Mouse (Mus musculus): ENCODE measurements around the gene Depdc5. TPM values are rescaled to one million over a fixed set of nuclear protein-coding genes. Genes with fewer than 3 reads are reported as not detected.

Depdc5 gene
- total RNA-seq, 1 experiment, result 27.2 TPM

DNA sequence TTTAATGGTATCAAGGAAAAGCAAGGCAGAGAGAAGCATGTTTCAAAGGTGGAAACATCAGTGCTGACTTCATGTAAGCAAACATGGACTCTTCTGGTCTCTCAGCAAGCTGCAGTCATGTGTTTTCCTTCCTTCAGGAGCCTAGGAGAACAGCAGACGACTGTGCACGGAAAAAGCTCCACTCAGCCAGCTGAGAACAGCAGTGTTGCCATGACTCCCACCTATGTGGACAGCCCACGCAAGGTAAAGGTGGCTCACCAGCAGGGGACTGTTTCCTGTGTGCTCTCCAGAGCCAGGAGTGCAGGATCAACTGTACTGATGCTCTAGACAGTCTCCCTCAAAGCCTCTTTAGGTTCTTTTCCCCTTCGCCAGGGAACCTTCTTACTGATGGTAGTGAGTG lies 92.2 kb downstream of the Depdc5 start:
- Histone ChIP-seq H3K4me1 (ENCODE audit: control insufficient read depth in 2 of 2, insufficient read depth in 2 of 2, low read length in 2 of 2, poor library complexity in 1 of 2) (peaks cover under 1 to 3% of the 10 kb centered on the region in 2 experiments; a peak in 2 of 4 replicates), H3K36me3 (ENCODE audit: control insufficient read depth, insufficient read depth, low read length, poor library complexity, severe bottlenecking) (peaks cover 7% of the 10 kb centered on the region; the same call in 1 of the 2 replicates), H3K27ac (ENCODE audit: insufficient read depth, low read depth, low read length, poor library complexity, severe bottlenecking) (no peak overlapping the region), H3K9ac (ENCODE audit: insufficient read depth, low read depth, low read length, poor library complexity, severe bottlenecking) (no peak overlapping the region), H3K4me3 (ENCODE audit: insufficient read depth in 1 of 2, low read depth in 1 of 2, low read length in 2 of 2, poor library complexity in 1 of 2, severe bottlenecking in 1 of 2) (no peak overlapping the region), H3K9me3 (ENCODE audit: control insufficient read depth, insufficient read depth, low read depth, low read length) (no peaks in the 10 kb centered on the region)
- no peak for TF ChIP-seq ZC3H11A (IDR thresholded peaks at IDR 0.05; ENCODE audit: borderline replicate concordance, low read depth, low read length)
- TF ChIP-seq ZNF384 (IDR thresholded peaks at IDR 0.05; ENCODE audit: low read depth, low read length), result no peak
- no peak for TF ChIP-seq HCFC1 (IDR thresholded peaks at IDR 0.05; ENCODE audit: borderline replicate concordance, insufficient read depth, low read length)
- no peak for TF ChIP-seq MAFK (IDR thresholded peaks at IDR 0.05; ENCODE audit: insufficient read depth, low read depth, low read length)
- TF ChIP-seq CHD2 (IDR thresholded peaks at IDR 0.05; ENCODE audit: low read depth, low read length), result no peak
- DNase-seq (ENCODE audit: low read depth, low spot score), result no peak
- in situ Hi-C loops (cut with MboI; ENCODE audit: low sequenced_read_pairs in 2 of 2, unreplicated experiment in 2 of 2), result no loop called here

DNA sequence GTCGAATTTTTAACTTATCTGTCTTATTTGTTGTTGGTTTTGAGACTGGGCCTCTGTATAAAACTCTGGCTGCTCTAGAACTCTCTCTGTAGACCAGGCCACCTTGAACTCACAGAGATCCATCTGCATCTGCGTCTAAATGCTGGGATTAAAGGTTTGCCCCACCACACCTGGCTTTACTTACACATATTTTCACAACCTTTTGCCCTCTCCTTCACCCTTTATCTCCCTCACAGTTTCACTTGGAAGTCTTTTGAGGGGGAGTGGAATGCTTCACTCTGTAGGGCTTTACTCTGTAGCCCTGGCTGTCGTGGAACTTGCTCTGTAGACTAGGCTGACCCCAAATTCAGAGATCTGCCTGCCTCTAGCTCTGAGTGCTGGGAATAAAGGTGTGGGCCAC lies 98.1 kb downstream of the Depdc5 start:
- in situ Hi-C loops (cut with MboI; ENCODE audit: low sequenced_read_pairs in 2 of 2, unreplicated experiment in 2 of 2), result no loop called here
- no peak overlapping the region; the same call in 1 of the 2 replicates for H3K27ac ChIP-seq (ENCODE audit: insufficient read depth, low read depth, low read length, poor library complexity, severe bottlenecking)
- no peak overlapping the region for H3K9ac ChIP-seq (ENCODE audit: insufficient read depth, low read depth, low read length, poor library complexity, severe bottlenecking)
- H3K4me3 ChIP-seq (ENCODE audit: insufficient read depth in 1 of 2, low read depth in 1 of 2, low read length in 2 of 2, poor library complexity in 1 of 2, severe bottlenecking in 1 of 2), result no peak overlapping the region
- no peaks in the 10 kb centered on the region for H3K9me3 ChIP-seq (ENCODE audit: control insufficient read depth, insufficient read depth, low read depth, low read length)
- H3K4me1 ChIP-seq (ENCODE audit: control insufficient read depth in 2 of 2, insufficient read depth in 2 of 2, low read length in 2 of 2, poor library complexity in 1 of 2), result peaks cover 3 to 9% of the 10 kb centered on the region in 2 experiments; a peak in 3 of 4 replicates
- no peak for TF ChIP-seq HCFC1 (IDR thresholded peaks at IDR 0.05; ENCODE audit: borderline replicate concordance, insufficient read depth, low read length)
- TF ChIP-seq MAFK (IDR thresholded peaks at IDR 0.05; ENCODE audit: insufficient read depth, low read depth, low read length), result no peak
- TF ChIP-seq ZC3H11A (IDR thresholded peaks at IDR 0.05; ENCODE audit: borderline replicate concordance, low read depth, low read length), result no peak
- no peak for TF ChIP-seq ZNF384 (IDR thresholded peaks at IDR 0.05; ENCODE audit: low read depth, low read length)
- no peak for TF ChIP-seq CHD2 (IDR thresholded peaks at IDR 0.05; ENCODE audit: low read depth, low read length)
- DNase-seq (ENCODE audit: low read depth, low spot score), result peak; percentile 47
- peaks cover 6% of the 10 kb centered on the region for H3K36me3 ChIP-seq (ENCODE audit: control insufficient read depth, insufficient read depth, low read length, poor library complexity, severe bottlenecking)

DNA sequence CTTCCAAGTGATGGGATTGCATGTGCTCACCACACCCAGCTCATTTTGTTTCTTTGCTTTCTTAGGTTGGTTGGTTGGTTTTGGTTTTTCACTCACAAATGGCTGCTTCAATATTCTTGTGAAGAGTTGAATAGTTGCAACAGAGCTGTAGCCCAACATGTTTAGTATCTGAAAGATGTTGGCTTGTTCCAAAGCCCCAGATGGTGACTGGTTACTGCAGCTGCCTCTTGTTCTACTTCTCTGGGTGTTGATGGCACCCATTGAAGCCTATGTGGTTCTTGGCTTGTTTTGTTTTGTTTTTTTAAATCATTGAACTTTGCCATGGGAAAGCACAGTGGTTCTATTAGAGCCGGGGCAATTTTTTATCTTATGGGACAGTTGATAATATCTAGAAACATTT lies 99.1 kb downstream of the Depdc5 start:
- H3K9me3 ChIP-seq (ENCODE audit: control insufficient read depth, insufficient read depth, low read depth, low read length), result no peaks in the 10 kb centered on the region
- no peak overlapping the region for H3K4me3 ChIP-seq (ENCODE audit: insufficient read depth in 1 of 2, low read depth in 1 of 2, low read length in 2 of 2, poor library complexity in 1 of 2, severe bottlenecking in 1 of 2)
- H3K36me3 ChIP-seq (ENCODE audit: control insufficient read depth, insufficient read depth, low read length, poor library complexity, severe bottlenecking), result peaks cover 8% of the 10 kb centered on the region
- H3K4me1 ChIP-seq (ENCODE audit: control insufficient read depth in 2 of 2, insufficient read depth in 2 of 2, low read length in 2 of 2, poor library complexity in 1 of 2), result peaks cover 3 to 9% of the 10 kb centered on the region in 2 experiments; a peak in 3 of 4 replicates
- TF ChIP-seq ZNF384 (IDR thresholded peaks at IDR 0.05; ENCODE audit: low read depth, low read length) (no peak), CHD2 (IDR thresholded peaks at IDR 0.05; ENCODE audit: low read depth, low read length) (no peak), MAFK (IDR thresholded peaks at IDR 0.05; ENCODE audit: insufficient read depth, low read depth, low read length) (no peak), ZC3H11A (IDR thresholded peaks at IDR 0.05; ENCODE audit: borderline replicate concordance, low read depth, low read length) (no peak), HCFC1 (IDR thresholded peaks at IDR 0.05; ENCODE audit: borderline replicate concordance, insufficient read depth, low read length) (no peak)
- H3K9ac ChIP-seq (ENCODE audit: insufficient read depth, low read depth, low read length, poor library complexity, severe bottlenecking), result no peak overlapping the region
- in situ Hi-C loops (cut with MboI; ENCODE audit: low sequenced_read_pairs in 2 of 2, unreplicated experiment in 2 of 2), result no loop called here
- no peak for DNase-seq (ENCODE audit: low read depth, low spot score)
- no peak overlapping the region for H3K27ac ChIP-seq (ENCODE audit: insufficient read depth, low read depth, low read length, poor library complexity, severe bottlenecking)

DNA sequence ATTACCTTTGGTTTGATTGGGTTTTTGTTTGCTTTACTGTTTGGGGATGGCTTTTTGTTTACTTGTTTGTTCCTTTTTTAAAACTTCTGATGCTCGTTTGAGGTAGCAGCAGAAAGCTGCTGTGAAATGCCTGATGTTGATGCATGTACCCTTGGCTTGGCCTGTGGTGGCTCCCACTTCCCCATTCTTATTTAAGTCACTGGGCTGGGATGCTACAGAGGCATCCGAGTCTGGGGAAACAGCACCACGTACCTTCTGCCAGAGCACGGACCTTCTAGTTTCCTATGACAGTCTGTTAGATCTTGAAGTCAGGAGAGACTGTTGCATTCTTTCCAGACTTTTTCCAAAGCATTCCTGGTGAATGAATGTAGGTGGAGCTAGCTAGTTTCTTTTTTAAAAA lies 113.0 kb downstream of the Depdc5 start:
- Histone ChIP-seq H3K36me3 (ENCODE audit: control insufficient read depth, insufficient read depth, low read length, poor library complexity, severe bottlenecking) (peaks cover 10% of the 10 kb centered on the region; the same call in 1 of the 2 replicates), H3K9me3 (ENCODE audit: control insufficient read depth, insufficient read depth, low read depth, low read length) (no peaks in the 10 kb centered on the region), H3K4me1 (ENCODE audit: control insufficient read depth in 2 of 2, insufficient read depth in 2 of 2, low read length in 2 of 2, poor library complexity in 1 of 2) (no peaks in the 10 kb centered on the region), H3K4me3 (ENCODE audit: insufficient read depth in 1 of 2, low read depth in 1 of 2, low read length in 2 of 2, poor library complexity in 1 of 2, severe bottlenecking in 1 of 2) (no peak overlapping the region), H3K27ac (ENCODE audit: insufficient read depth, low read depth, low read length, poor library complexity, severe bottlenecking) (no peak overlapping the region), H3K9ac (ENCODE audit: insufficient read depth, low read depth, low read length, poor library complexity, severe bottlenecking) (no peak overlapping the region)
- TF ChIP-seq ZC3H11A (IDR thresholded peaks at IDR 0.05; ENCODE audit: borderline replicate concordance, low read depth, low read length), result no peak
- no peak for TF ChIP-seq MAFK (IDR thresholded peaks at IDR 0.05; ENCODE audit: insufficient read depth, low read depth, low read length)
- no peak for TF ChIP-seq ZNF384 (IDR thresholded peaks at IDR 0.05; ENCODE audit: low read depth, low read length)
- TF ChIP-seq HCFC1 (IDR thresholded peaks at IDR 0.05; ENCODE audit: borderline replicate concordance, insufficient read depth, low read length), result no peak
- TF ChIP-seq CHD2 (IDR thresholded peaks at IDR 0.05; ENCODE audit: low read depth, low read length), result no peak
- no peak for DNase-seq (ENCODE audit: low read depth, low spot score)
- in situ Hi-C loops (cut with MboI; ENCODE audit: low sequenced_read_pairs in 2 of 2, unreplicated experiment in 2 of 2), result no loop called here

DNA sequence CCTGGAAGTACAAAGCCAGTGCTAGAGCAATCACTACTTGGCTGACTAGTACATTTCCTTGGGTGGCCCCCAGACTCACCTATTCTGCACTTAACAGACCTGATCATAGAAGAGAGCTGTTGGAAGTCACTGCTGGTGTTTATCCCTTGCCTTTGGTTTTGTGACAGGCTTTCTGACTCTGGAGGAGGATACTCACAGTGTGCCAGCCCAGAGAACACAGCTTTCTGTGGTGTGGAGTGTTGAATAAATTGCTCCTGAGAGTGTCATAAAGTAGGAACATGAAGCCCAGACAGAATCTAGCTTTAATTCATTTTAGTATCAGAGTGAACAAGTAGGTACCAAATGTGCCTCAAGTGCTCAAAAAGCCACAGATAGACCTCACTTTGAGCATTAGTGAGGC lies 113.7 kb downstream of the Depdc5 start:
- in situ Hi-C loops (cut with MboI; ENCODE audit: low sequenced_read_pairs in 2 of 2, unreplicated experiment in 2 of 2), result no loop called here
- H3K9ac ChIP-seq (ENCODE audit: insufficient read depth, low read depth, low read length, poor library complexity, severe bottlenecking), result no peak overlapping the region
- no peaks in the 10 kb centered on the region for H3K4me1 ChIP-seq (ENCODE audit: control insufficient read depth in 2 of 2, insufficient read depth in 2 of 2, low read length in 2 of 2, poor library complexity in 1 of 2)
- no peak overlapping the region for H3K27ac ChIP-seq (ENCODE audit: insufficient read depth, low read depth, low read length, poor library complexity, severe bottlenecking)
- H3K4me3 ChIP-seq (ENCODE audit: insufficient read depth in 1 of 2, low read depth in 1 of 2, low read length in 2 of 2, poor library complexity in 1 of 2, severe bottlenecking in 1 of 2), result no peak overlapping the region
- H3K36me3 ChIP-seq (ENCODE audit: control insufficient read depth, insufficient read depth, low read length, poor library complexity, severe bottlenecking), result peaks cover 12% of the 10 kb centered on the region; the same call in 1 of the 2 replicates
- no peak for DNase-seq (ENCODE audit: low read depth, low spot score)
- H3K9me3 ChIP-seq (ENCODE audit: control insufficient read depth, insufficient read depth, low read depth, low read length), result no peaks in the 10 kb centered on the region
- TF ChIP-seq ZC3H11A (IDR thresholded peaks at IDR 0.05; ENCODE audit: borderline replicate concordance, low read depth, low read length) (no peak), ZNF384 (IDR thresholded peaks at IDR 0.05; ENCODE audit: low read depth, low read length) (no peak), MAFK (IDR thresholded peaks at IDR 0.05; ENCODE audit: insufficient read depth, low read depth, low read length) (no peak), CHD2 (IDR thresholded peaks at IDR 0.05; ENCODE audit: low read depth, low read length) (no peak), HCFC1 (IDR thresholded peaks at IDR 0.05; ENCODE audit: borderline replicate concordance, insufficient read depth, low read length) (no peak)

All from ES-E14 (cell line).